Mouse (Mus musculus) C2C12 (cell line): ENCODE data around the gene Cfap298. TPM values are rescaled to one million over a fixed set of nuclear protein-coding genes. Genes with fewer than 3 reads are reported as not detected.

Experiments
- H3K27me3 ChIP-seq: one replicate; pipeline ENCODE4 v1.6.1; 2011; ENCODE audit not compliant: control insufficient read depth, insufficient read depth, insufficient read length
- H3K36me3 ChIP-seq: one replicate; pipeline ENCODE4 v1.6.1; 2011; ENCODE audit not compliant: control insufficient read depth, insufficient read depth
- H3K4me3 ChIP-seq: one replicate; pipeline ENCODE4 v1.5.1; 2011; ENCODE audit warnings: mild to moderate bottlenecking, control low read depth; ENCODE audit not compliant: poor library complexity, insufficient read depth, severe bottlenecking
- H3K79me2 ChIP-seq: one replicate; pipeline ENCODE4 v1.6.1; 2011; ENCODE audit not compliant: control insufficient read depth, insufficient read depth
- H3K79me3 ChIP-seq: one replicate; pipeline ENCODE4 v1.6.1; 2011; ENCODE audit warnings: low read depth, control low read depth
- H3ac ChIP-seq: one replicate; pipeline ENCODE3; 2011; ENCODE audit warnings: low read depth; ENCODE audit not compliant: control insufficient read depth, insufficient read length
- CEBPB ChIP-seq: IDR thresholded peaks from one replicate; pipeline ENCODE4 v1.6.1; 2011; ENCODE audit warnings: low read depth, mild to moderate bottlenecking, control low read depth, moderate library complexity
- CTCF ChIP-seq: IDR thresholded peaks from one replicate; pipeline ENCODE4 v1.5.1; 2011; ENCODE audit not compliant: control insufficient read depth, insufficient read depth, insufficient read length
- FOSL1 ChIP-seq: IDR thresholded peaks from one replicate; pipeline ENCODE4 v1.8.0; 2011; ENCODE audit warnings: mild to moderate bottlenecking, low read length; ENCODE audit not compliant: poor library complexity, insufficient read depth, severe bottlenecking
- MAX ChIP-seq: IDR thresholded peaks from one replicate; pipeline ENCODE4 v1.6.1; 2011; ENCODE audit warnings: mild to moderate bottlenecking, control low read depth
- MYOD1 ChIP-seq: IDR thresholded peaks from one replicate; pipeline ENCODE4 v1.6.1; 2011; ENCODE audit warnings: low read depth; ENCODE audit not compliant: control insufficient read depth, insufficient read length
- MYOG ChIP-seq: IDR thresholded peaks from one replicate; pipeline ENCODE4 v1.6.1; 2011; ENCODE audit not compliant: control insufficient read depth, insufficient read length; ENCODE audit errors: extremely low read depth
- USF1 ChIP-seq: IDR thresholded peaks from one replicate; pipeline ENCODE4 v1.6.1; 2011; ENCODE audit warnings: low read depth, mild to moderate bottlenecking, control low read depth, moderate library complexity
- long read RNA-seq, 2 experiments: library from polyadenylated mRNA; unstranded; transcript quantifications; one replicate each; pipeline ENCODE4 v2.0.0; 2019 to 2020
- polyA plus RNA-seq: library from polyadenylated mRNA; unstranded; fragments of >200 nt; fragmentation: generic; extraction: Trizol; gene quantifications from one replicate; pipeline ENCODE4 v1.2.1, GENCODE M21; 2012; ENCODE audit warnings: missing spikeins

Cfap298 gene
- polyA plus RNA-seq: 31.6 TPM
- long read RNA-seq, experiment 1, transcript Cfap298-201 (7 exons, 1,430 nt): major isoform, 50 of 59 reads
- long read RNA-seq, experiment 1, partial matches to known transcripts: 5 of 59 reads
- long read RNA-seq, experiment 1, other reads (novel, unspliced or antisense): 4 of 59 reads
- long read RNA-seq, experiment 2, transcript Cfap298-201 (7 exons, 1,430 nt): major isoform, 35 of 43 reads
- long read RNA-seq, experiment 2, partial matches to known transcripts: 6 of 43 reads
- long read RNA-seq, experiment 2, other reads (novel, unspliced or antisense): 2 of 43 reads

- no peak for TF ChIP-seq CEBPB
- peak; percentile 8 for TF ChIP-seq USF1
- TF ChIP-seq MYOD1: no peak
- TF ChIP-seq MYOG: no peak
- TF ChIP-seq CTCF: no peak
- peak; percentile 87 for TF ChIP-seq MAX
- TF ChIP-seq FOSL1: no peak
- Histone ChIP-seq H3ac (peak within 1 kb of the TSS; percentile 78), H3K79me3 (no peaks in the 10 kb centered on the region), H3K36me3 (peaks cover 11% of the 10 kb centered on the region), H3K4me3 (peak within 1 kb of the TSS; percentile 57), H3K79me2 (peaks cover 10% of the 10 kb centered on the region), H3K27me3 (no peaks in the 10 kb centered on the region)
Observed at GRCm38 (mm10) chr16:90934687-90935328, at the start of gene Cfap298. Gene Cfap298, minus strand, starts transcription at chr16:90935114.

DNA sequence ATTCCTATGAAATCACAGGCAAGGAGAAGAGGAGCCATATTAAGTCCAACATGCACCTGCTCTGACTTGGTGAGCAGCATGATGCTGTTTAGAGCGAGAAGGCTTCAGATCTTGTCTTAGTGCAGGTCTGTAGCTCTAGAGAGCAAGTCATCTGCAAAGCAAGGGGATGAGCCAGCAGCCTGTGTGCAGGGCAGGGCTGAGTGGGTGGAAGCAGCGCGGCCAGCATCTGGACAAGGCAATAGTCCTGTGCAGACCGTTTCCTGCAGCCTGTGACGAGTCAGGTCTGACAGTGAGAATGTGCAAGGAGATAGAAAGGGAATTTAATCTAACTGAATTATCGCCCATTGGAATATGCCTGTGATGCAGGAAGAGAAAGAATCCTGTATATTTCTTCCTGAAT, 36.1 kb upstream of the Cfap298 start:
- H3K27me3 ChIP-seq: no peaks in the 10 kb centered on the region
- H3ac ChIP-seq: no peak overlapping the region
- no peaks in the 10 kb centered on the region for H3K79me3 ChIP-seq
- peaks cover 28% of the 10 kb centered on the region for H3K36me3 ChIP-seq
- TF ChIP-seq MYOG: no peak
- no peak for TF ChIP-seq USF1
- TF ChIP-seq MYOD1: no peak
- TF ChIP-seq FOSL1: no peak
- no peak for TF ChIP-seq CTCF
- no peaks in the 10 kb centered on the region for H3K79me2 ChIP-seq
- no peak overlapping the region for H3K4me3 ChIP-seq

DNA sequence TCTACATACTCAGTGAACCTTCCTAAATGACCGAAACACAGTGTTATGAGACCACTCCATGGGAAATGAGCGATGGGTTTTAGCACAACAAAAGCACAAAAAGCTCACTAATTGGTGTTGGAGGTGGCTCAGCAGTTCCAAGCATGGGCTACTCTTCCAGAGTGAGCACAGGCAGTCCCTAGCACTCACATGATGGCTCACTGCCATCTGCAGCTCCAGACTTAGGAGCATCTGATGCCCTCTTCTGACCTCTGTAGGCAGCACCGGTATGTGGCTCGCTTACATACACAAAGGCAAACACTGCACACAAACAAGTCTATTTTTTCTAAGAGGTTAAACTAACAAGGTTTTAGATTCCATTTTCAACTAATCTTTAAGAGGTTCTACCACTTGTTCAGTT, 31.3 kb upstream of the Cfap298 start:
- no peaks in the 10 kb centered on the region for H3K79me2 ChIP-seq
- TF ChIP-seq USF1: no peak
- no peak overlapping the region for H3K4me3 ChIP-seq
- H3ac ChIP-seq: no peak overlapping the region
- H3K27me3 ChIP-seq: no peaks in the 10 kb centered on the region
- H3K79me3 ChIP-seq: no peaks in the 10 kb centered on the region
- H3K36me3 ChIP-seq: peaks cover 16% of the 10 kb centered on the region

DNA sequence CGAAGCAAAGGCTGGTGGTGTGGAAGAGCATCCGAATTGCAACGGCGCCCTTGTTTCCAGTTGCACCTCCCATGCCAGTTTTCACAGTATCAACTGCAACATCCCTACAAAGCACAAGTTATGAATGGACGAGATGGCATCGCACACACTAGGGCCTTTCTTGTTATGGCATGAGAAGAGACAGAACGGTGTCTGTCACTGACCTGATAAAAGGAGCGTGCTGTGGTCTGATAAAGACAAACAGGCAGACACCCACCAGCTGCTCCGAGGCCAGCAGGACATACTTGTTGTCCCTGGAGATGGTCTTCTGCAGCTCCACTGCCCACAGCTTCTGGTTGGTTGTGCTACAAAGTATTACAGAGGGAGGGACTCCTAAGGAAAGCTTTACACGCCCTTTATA, 29.4 kb upstream of the Cfap298 start:
- H3K4me3 ChIP-seq: no peak overlapping the region
- no peaks in the 10 kb centered on the region for H3K79me3 ChIP-seq
- no peak for TF ChIP-seq CEBPB
- TF ChIP-seq FOSL1: no peak
- no peak for TF ChIP-seq MYOD1
- TF ChIP-seq MYOG: no peak
- TF ChIP-seq CTCF: no peak
- no peak for TF ChIP-seq USF1
- no peak for TF ChIP-seq MAX
- H3K79me2 ChIP-seq: no peaks in the 10 kb centered on the region
- peaks cover 16% of the 10 kb centered on the region for H3K36me3 ChIP-seq
- no peaks in the 10 kb centered on the region for H3K27me3 ChIP-seq
- no peak overlapping the region for H3ac ChIP-seq

GRCm38 (mm10) chr16:90963866-90964265, 29.0 kb upstream of the Cfap298 start:
- Histone ChIP-seq H3K27me3 (no peaks in the 10 kb centered on the region), H3K79me2 (no peaks in the 10 kb centered on the region), H3K36me3 (peaks cover 16% of the 10 kb centered on the region), H3K4me3 (no peak overlapping the region), H3ac (no peak overlapping the region), H3K79me3 (no peaks in the 10 kb centered on the region)
- no peak for TF ChIP-seq CEBPB
- TF ChIP-seq MYOD1: no peak
- TF ChIP-seq USF1: no peak
- no peak for TF ChIP-seq MAX
- TF ChIP-seq MYOG: no peak
- no peak for TF ChIP-seq CTCF
- TF ChIP-seq FOSL1: no peak

DNA sequence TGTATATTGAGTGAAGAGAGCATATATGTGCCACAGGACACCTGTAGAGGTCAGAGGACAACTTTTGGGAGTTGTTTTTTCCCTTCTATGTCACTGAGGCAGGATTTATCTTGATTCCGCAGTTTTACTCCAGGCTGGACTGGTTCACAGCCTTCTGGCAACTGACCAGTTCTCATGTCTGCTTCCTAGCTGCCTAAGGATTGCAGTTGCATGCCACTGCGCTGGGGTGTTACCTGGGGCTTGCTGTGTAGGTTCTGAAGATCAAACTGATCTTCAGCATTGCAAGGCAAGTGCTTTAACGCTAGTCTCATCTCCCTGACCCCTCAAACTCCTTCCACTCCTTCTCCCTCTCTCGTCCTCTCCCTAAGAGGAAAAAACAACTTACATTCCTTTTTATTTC, 28.3 kb upstream of the Cfap298 start:
- no peak overlapping the region for H3ac ChIP-seq
- TF ChIP-seq FOSL1: no peak
- TF ChIP-seq CEBPB: no peak
- TF ChIP-seq MYOG: no peak
- no peak for TF ChIP-seq CTCF
- TF ChIP-seq MAX: no peak
- TF ChIP-seq MYOD1: no peak
- no peak for TF ChIP-seq USF1
- peaks cover 13% of the 10 kb centered on the region for H3K36me3 ChIP-seq
- no peak overlapping the region for H3K4me3 ChIP-seq
- H3K79me2 ChIP-seq: no peaks in the 10 kb centered on the region
- H3K27me3 ChIP-seq: no peaks in the 10 kb centered on the region
- H3K79me3 ChIP-seq: no peaks in the 10 kb centered on the region
